Mouse (Mus musculus): Measurements from ENCODE around the gene Tha1. TPM values are rescaled to one million over a fixed set of nuclear protein-coding genes. Genes with fewer than 3 reads are reported as not detected.

Tha1 gene
- polyA plus RNA-seq, 1 experiment, result 27.7 TPM

- H3K4me3 ChIP-seq (ENCODE audit: low read depth, low read length), result no peak overlapping the region
- H3K36me3 ChIP-seq (ENCODE audit: control insufficient read depth, insufficient read depth, low read length), result no peaks in the 10 kb centered on the region
- TF ChIP-seq POLR2A (IDR thresholded peaks at IDR 0.05; ENCODE audit: low read depth, low read length) (no peak), CTCF (IDR thresholded peaks at IDR 0.05; ENCODE audit: extremely low read depth, insufficient read length, insufficient replicate concordance, low read depth, low read length) (no peak)
- 1% methylated on average over 8 of the region's 8 CpGs for WGBS
- peak overlapping the region; percentile 42 for H3K27ac ChIP-seq (ENCODE audit: insufficient read depth, low read depth, low read length)
- no peaks in the 10 kb centered on the region for H3K27me3 ChIP-seq (ENCODE audit: control insufficient read depth, insufficient read depth, low read length)
- peaks cover 38% of the 10 kb centered on the region for H3K4me1 ChIP-seq (ENCODE audit: control insufficient read depth, insufficient read depth, insufficient read length, low read length)
These were observed 8.5 kb upstream of the Tha1 start for GRCm38 (mm10) chr11:117881787-117882186.

GRCm38 (mm10) chr11:117880977-117881358, 7.7 kb upstream of the Tha1 start:
- Histone ChIP-seq H3K27ac (ENCODE audit: insufficient read depth, low read depth, low read length) (peak overlapping the region; percentile 42), H3K27me3 (ENCODE audit: control insufficient read depth, insufficient read depth, low read length) (no peaks in the 10 kb centered on the region), H3K4me1 (ENCODE audit: control insufficient read depth, insufficient read depth, insufficient read length, low read length) (peaks cover 38% of the 10 kb centered on the region), H3K36me3 (ENCODE audit: control insufficient read depth, insufficient read depth, low read length) (no peaks in the 10 kb centered on the region), H3K4me3 (ENCODE audit: low read depth, low read length) (no peak overlapping the region)
- TF ChIP-seq POLR2A (IDR thresholded peaks at IDR 0.05; ENCODE audit: low read depth, low read length), result no peak
- TF ChIP-seq CTCF (IDR thresholded peaks at IDR 0.05; ENCODE audit: extremely low read depth, insufficient read length, insufficient replicate concordance, low read depth, low read length), result no peak
- 88% methylated on average over 6 of the region's 6 CpGs for WGBS

- Histone ChIP-seq H3K27ac (ENCODE audit: insufficient read depth, low read depth, low read length) (no peak overlapping the region), H3K4me1 (ENCODE audit: control insufficient read depth, insufficient read depth, insufficient read length, low read length) (peaks cover 38% of the 10 kb centered on the region), H3K4me3 (ENCODE audit: low read depth, low read length) (no peak overlapping the region), H3K27me3 (ENCODE audit: control insufficient read depth, insufficient read depth, low read length) (no peaks in the 10 kb centered on the region), H3K36me3 (ENCODE audit: control insufficient read depth, insufficient read depth, low read length) (no peaks in the 10 kb centered on the region)
- TF ChIP-seq POLR2A (IDR thresholded peaks at IDR 0.05; ENCODE audit: low read depth, low read length) (no peak), CTCF (IDR thresholded peaks at IDR 0.05; ENCODE audit: extremely low read depth, insufficient read length, insufficient replicate concordance, low read depth, low read length) (no peak)
- WGBS, result 92% methylated on average over 9 of the region's 9 CpGs
These were observed 7.2 kb upstream of the Tha1 start for GRCm38 (mm10) chr11:117880336-117880976.

GRCm38 (mm10) chr11:117879676-117880075, 6.4 kb upstream of the Tha1 start:
- Histone ChIP-seq H3K27me3 (ENCODE audit: control insufficient read depth, insufficient read depth, low read length) (no peaks in the 10 kb centered on the region), H3K4me1 (ENCODE audit: control insufficient read depth, insufficient read depth, insufficient read length, low read length) (peaks cover 38% of the 10 kb centered on the region), H3K36me3 (ENCODE audit: control insufficient read depth, insufficient read depth, low read length) (no peaks in the 10 kb centered on the region), H3K4me3 (ENCODE audit: low read depth, low read length) (no peak overlapping the region), H3K27ac (ENCODE audit: insufficient read depth, low read depth, low read length) (peak overlapping the region; percentile 18; the same call in 1 of the 2 replicates)
- TF ChIP-seq POLR2A (IDR thresholded peaks at IDR 0.05; ENCODE audit: low read depth, low read length) (no peak), CTCF (IDR thresholded peaks at IDR 0.05; ENCODE audit: extremely low read depth, insufficient read length, insufficient replicate concordance, low read depth, low read length) (no peak)
- 83% methylated on average over 6 of the region's 6 CpGs for WGBS

GRCm38 (mm10) chr11:117878892-117879291, 5.6 kb upstream of the Tha1 start:
- WGBS, result 40% methylated on average over 8 of the region's 8 CpGs
- Histone ChIP-seq H3K4me1 (ENCODE audit: control insufficient read depth, insufficient read depth, insufficient read length, low read length) (peaks cover 38% of the 10 kb centered on the region), H3K27ac (ENCODE audit: insufficient read depth, low read depth, low read length) (peak overlapping the region; percentile 55), H3K4me3 (ENCODE audit: low read depth, low read length) (no peak overlapping the region), H3K36me3 (ENCODE audit: control insufficient read depth, insufficient read depth, low read length) (no peaks in the 10 kb centered on the region), H3K27me3 (ENCODE audit: control insufficient read depth, insufficient read depth, low read length) (no peaks in the 10 kb centered on the region)
- no peak for TF ChIP-seq POLR2A (IDR thresholded peaks at IDR 0.05; ENCODE audit: low read depth, low read length)
- no peak for TF ChIP-seq CTCF (IDR thresholded peaks at IDR 0.05; ENCODE audit: extremely low read depth, insufficient read length, insufficient replicate concordance, low read depth, low read length)

GRCm38 (mm10) chr11:117877917-117878745, 4.8 kb upstream of the Tha1 start:
- Histone ChIP-seq H3K4me1 (ENCODE audit: control insufficient read depth, insufficient read depth, insufficient read length, low read length) (peaks cover 38% of the 10 kb centered on the region), H3K4me3 (ENCODE audit: low read depth, low read length) (peak overlapping the region; percentile 22), H3K27ac (ENCODE audit: insufficient read depth, low read depth, low read length) (peak overlapping the region; percentile 95), H3K36me3 (ENCODE audit: control insufficient read depth, insufficient read depth, low read length) (no peaks in the 10 kb centered on the region), H3K27me3 (ENCODE audit: control insufficient read depth, insufficient read depth, low read length) (no peaks in the 10 kb centered on the region)
- no peak for TF ChIP-seq CTCF (IDR thresholded peaks at IDR 0.05; ENCODE audit: extremely low read depth, insufficient read length, insufficient replicate concordance, low read depth, low read length)
- TF ChIP-seq POLR2A (IDR thresholded peaks at IDR 0.05; ENCODE audit: low read depth, low read length), result no peak
- 10% methylated on average over 13 of the region's 13 CpGs for WGBS

- TF ChIP-seq CTCF (IDR thresholded peaks at IDR 0.05; ENCODE audit: extremely low read depth, insufficient read length, insufficient replicate concordance, low read depth, low read length) (no peak), POLR2A (IDR thresholded peaks at IDR 0.05; ENCODE audit: low read depth, low read length) (no peak)
- Histone ChIP-seq H3K36me3 (ENCODE audit: control insufficient read depth, insufficient read depth, low read length) (no peaks in the 10 kb centered on the region), H3K27ac (ENCODE audit: insufficient read depth, low read depth, low read length) (no peak overlapping the region), H3K27me3 (ENCODE audit: control insufficient read depth, insufficient read depth, low read length) (no peaks in the 10 kb centered on the region), H3K4me1 (ENCODE audit: control insufficient read depth, insufficient read depth, insufficient read length, low read length) (peaks cover 29% of the 10 kb centered on the region), H3K4me3 (ENCODE audit: low read depth, low read length) (no peak overlapping the region)
- 67% methylated on average over 6 of the region's 6 CpGs for WGBS
These were observed 2.4 kb upstream of the Tha1 start for GRCm38 (mm10) chr11:117875681-117876080.

Data from small intestine, adult 2 months (tissue).